Mouse (Mus musculus): Measurements from ENCODE around the gene Maml3. TPM values are rescaled to one million over a fixed set of nuclear protein-coding genes. Genes with fewer than 3 reads are reported as not detected.

The Maml3 gene
- polyA plus RNA-seq, 1 experiment from 2014 or later = 0.65 TPM

DNA sequence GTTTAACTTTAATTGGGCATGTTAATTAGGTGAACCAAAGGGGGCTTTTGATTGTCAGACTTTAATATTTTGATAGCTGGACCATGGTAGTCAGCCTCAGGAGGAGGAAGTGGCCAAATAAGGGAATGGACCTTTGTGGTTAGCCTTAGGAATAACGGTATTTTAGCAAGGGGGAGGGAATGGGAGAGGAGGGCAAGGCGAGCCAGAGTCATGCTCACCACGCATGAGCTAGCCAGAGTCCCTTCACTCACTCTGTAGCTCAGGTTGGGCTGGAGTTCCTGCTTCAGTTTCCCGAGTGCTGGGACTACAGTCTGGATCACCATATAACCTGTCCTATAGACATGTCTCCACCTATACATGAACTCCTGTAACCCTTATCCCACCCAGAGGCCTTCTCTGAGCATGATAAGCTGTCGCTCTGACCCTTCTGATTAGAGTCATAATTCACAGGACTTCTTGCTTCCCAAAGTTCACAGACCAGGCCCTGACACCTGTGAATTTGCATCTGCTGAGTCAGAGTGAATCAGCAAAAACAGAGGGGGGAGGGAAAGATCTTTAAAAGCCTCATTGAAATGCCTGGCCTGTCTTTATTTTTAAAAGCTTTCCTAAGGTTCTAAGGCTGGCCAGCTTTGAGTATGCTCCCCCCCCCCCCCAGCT, 434.3 kb downstream of the Maml3 start:
- H3K27ac ChIP-seq (ENCODE audit: low read depth) = peak overlapping the region; percentile 71
- TF ChIP-seq EP300 (IDR thresholded peaks at IDR 0.05; ENCODE audit: low read depth) = peak; percentile 89
- TF ChIP-seq CTCF (IDR thresholded peaks at IDR 0.05; ENCODE audit: low read depth) = no peak
- no peaks in the 10 kb centered on the region for H3K27me3 ChIP-seq (ENCODE audit: insufficient read depth, low read length)
- peak overlapping the region; percentile 32 for H3K4me2 ChIP-seq (ENCODE audit: low read depth, low read length)
- ATAC-seq = peak; percentile 82
- no peaks in the 10 kb centered on the region; the same call in 1 of the 2 replicates for H3K36me3 ChIP-seq (replicated peaks; ENCODE audit: insufficient read depth, low read length)
- DNase-seq = no peak
- H3K4me1 ChIP-seq (ENCODE audit: insufficient read depth) = peaks cover 34% of the 10 kb centered on the region
- no peak overlapping the region for H3K9ac ChIP-seq (replicated peaks)
- 41% methylated on average over 5 of the region's 5 CpGs for WGBS (ENCODE audit: insufficient replicate concordance)
- no peaks in the 10 kb centered on the region for H3K9me3 ChIP-seq (ENCODE audit: low read length)
- H3K4me3 ChIP-seq (ENCODE audit: low read depth, low read length) = no peak overlapping the region

DNA sequence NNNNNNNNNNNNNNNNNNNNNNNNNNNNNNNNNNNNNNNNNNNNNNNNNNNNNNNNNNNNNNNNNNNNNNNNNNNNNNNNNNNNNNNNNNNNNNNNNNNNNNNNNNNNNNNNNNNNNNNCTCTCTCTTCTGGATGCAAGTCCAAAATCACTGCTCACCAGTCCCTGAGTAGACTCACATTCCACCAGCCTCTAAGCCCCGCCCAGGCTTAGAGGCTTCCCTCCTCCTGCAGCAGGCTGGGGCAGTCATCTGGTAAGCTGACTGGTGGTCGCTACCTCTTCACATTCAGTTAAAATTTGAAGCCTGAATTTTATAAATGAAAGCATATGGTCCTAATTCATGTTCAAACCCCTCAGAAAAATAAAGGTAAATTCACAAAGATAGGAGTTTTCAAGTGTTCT, 436.3 kb downstream of the Maml3 start:
- no peak overlapping the region for H3K4me2 ChIP-seq (ENCODE audit: low read depth, low read length)
- no peak for ATAC-seq
- peaks cover 32% of the 10 kb centered on the region for H3K4me1 ChIP-seq (ENCODE audit: insufficient read depth)
- no peaks in the 10 kb centered on the region for H3K27me3 ChIP-seq (ENCODE audit: insufficient read depth, low read length)
- no peak overlapping the region for H3K4me3 ChIP-seq (ENCODE audit: low read depth, low read length)
- H3K9me3 ChIP-seq (ENCODE audit: low read length) = no peaks in the 10 kb centered on the region
- no peak overlapping the region for H3K27ac ChIP-seq (ENCODE audit: low read depth)
- no peak for DNase-seq
- no peak overlapping the region for H3K9ac ChIP-seq (replicated peaks)
- 69% methylated on average over 2 of the region's 2 CpGs for WGBS (ENCODE audit: insufficient replicate concordance)
- TF ChIP-seq CTCF (IDR thresholded peaks at IDR 0.05; ENCODE audit: low read depth) = no peak
- no peak for TF ChIP-seq EP300 (IDR thresholded peaks at IDR 0.05; ENCODE audit: low read depth)
- no peaks in the 10 kb centered on the region; the same call in none of the 2 replicates for H3K36me3 ChIP-seq (replicated peaks; ENCODE audit: insufficient read depth, low read length)

DNA sequence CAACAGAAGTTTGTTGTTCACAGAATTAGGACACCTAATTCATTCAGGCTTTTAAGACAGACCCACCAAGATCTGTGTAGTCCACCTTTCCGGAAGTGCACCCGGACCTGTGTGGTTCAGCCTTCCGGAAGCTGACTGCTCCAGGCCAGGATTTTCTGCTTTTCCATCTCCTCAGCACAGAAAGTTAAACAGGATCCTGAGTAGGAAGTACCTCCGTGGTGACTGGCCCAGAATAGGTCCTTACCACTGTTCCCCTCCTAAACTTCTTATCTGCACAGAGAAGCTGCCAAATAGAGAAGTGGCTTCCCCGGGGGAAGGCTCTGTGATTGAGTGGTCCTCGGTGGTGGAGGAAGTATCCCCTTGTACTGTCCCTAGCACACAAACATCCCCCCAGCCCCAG, 442.3 kb downstream of the Maml3 start:
- WGBS (ENCODE audit: insufficient replicate concordance) = 6% methylated on average over 6 of the region's 6 CpGs
- no peaks in the 10 kb centered on the region for H3K27me3 ChIP-seq (ENCODE audit: insufficient read depth, low read length)
- H3K9me3 ChIP-seq (ENCODE audit: low read length) = no peaks in the 10 kb centered on the region
- H3K4me2 ChIP-seq (ENCODE audit: low read depth, low read length) = peak overlapping the region; percentile 60
- no peak for TF ChIP-seq CTCF (IDR thresholded peaks at IDR 0.05; ENCODE audit: low read depth)
- TF ChIP-seq EP300 (IDR thresholded peaks at IDR 0.05; ENCODE audit: low read depth) = no peak
- H3K36me3 ChIP-seq (replicated peaks; ENCODE audit: insufficient read depth, low read length) = no peaks in the 10 kb centered on the region; the same call in 1 of the 2 replicates
- H3K4me1 ChIP-seq (ENCODE audit: insufficient read depth) = peaks cover 34% of the 10 kb centered on the region
- DNase-seq (peak; percentile 29), ATAC-seq (no peak)
- peak overlapping the region; percentile 38 for H3K4me3 ChIP-seq (ENCODE audit: low read depth, low read length)
- H3K9ac ChIP-seq (replicated peaks) = 0 out of 2 replicates have a peak overlapping the region, but pooled peaks have one; percentile 3
- H3K27ac ChIP-seq (ENCODE audit: low read depth) = peak overlapping the region; percentile 76

DNA sequence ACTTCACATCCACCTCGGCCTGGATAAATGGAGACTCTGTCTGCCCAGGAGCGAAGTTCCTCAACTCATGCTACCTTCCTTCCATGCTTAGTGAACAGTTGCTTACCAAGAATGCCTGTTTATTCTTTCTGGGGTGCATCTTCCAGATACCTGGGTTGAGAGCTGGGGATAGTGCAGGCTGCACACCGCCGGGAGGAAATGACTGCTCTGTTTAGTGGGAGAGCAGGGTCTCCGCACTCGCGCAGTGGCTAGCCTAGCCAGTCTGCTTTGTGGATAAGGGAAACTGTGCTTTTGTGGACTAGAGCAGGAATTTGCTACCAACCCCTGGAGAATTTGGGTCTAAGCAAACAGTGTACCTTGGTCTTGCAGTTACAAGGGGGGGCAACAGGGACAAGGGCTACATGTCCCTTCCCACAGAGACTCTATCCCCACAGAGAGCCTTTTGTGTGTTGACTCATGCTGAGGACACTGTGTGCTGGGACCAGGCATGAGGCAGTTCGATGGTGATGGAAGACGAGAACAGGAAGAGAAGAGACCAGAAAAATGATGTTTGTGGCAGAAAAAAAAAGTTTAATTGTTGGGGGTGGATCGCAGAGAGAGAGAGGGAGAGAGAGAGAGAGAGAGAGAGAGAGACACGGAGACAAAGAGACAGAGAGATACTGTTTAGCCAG, 442.9 kb downstream of the Maml3 start:
- ATAC-seq (no peak), DNase-seq (no peak)
- H3K27ac ChIP-seq (ENCODE audit: low read depth) = peak overlapping the region; percentile 76
- 27% methylated on average over 11 of the region's 11 CpGs for WGBS (ENCODE audit: insufficient replicate concordance)
- peaks cover 34% of the 10 kb centered on the region for H3K4me1 ChIP-seq (ENCODE audit: insufficient read depth)
- peak overlapping the region; percentile 38 for H3K4me3 ChIP-seq (ENCODE audit: low read depth, low read length)
- H3K36me3 ChIP-seq (replicated peaks; ENCODE audit: insufficient read depth, low read length) = no peaks in the 10 kb centered on the region; the same call in 1 of the 2 replicates
- H3K4me2 ChIP-seq (ENCODE audit: low read depth, low read length) = peak overlapping the region; percentile 60
- H3K9ac ChIP-seq (replicated peaks) = peak overlapping the region; percentile 60; the same call in 1 of the 2 replicates
- TF ChIP-seq CTCF (IDR thresholded peaks at IDR 0.05; ENCODE audit: low read depth) = no peak
- no peak for TF ChIP-seq EP300 (IDR thresholded peaks at IDR 0.05; ENCODE audit: low read depth)
- no peaks in the 10 kb centered on the region for H3K9me3 ChIP-seq (ENCODE audit: low read length)
- no peaks in the 10 kb centered on the region for H3K27me3 ChIP-seq (ENCODE audit: insufficient read depth, low read length)

DNA sequence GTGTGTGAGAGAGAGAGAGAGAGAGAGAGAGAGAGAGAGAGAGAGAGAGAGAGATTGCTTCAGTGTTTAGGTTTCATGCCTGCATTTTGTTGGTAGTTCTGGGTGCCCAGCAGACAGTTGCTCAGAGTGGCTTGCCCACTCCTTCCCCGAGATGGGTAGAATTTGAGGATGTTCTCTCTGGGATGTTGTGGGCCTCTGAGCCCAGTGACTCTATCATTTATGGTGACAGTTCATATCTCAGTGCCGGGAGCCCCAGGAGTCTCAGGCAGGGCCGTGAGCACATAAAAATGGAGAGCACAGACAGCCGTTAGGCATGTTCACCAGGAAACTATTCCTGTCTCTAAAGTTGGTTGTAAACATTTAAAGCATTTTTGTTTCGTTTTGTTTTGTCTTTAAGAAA, 443.5 kb downstream of the Maml3 start:
- Histone ChIP-seq H3K27ac (ENCODE audit: low read depth) (peak overlapping the region; percentile 76), H3K4me1 (ENCODE audit: insufficient read depth) (peaks cover 34% of the 10 kb centered on the region), H3K27me3 (ENCODE audit: insufficient read depth, low read length) (no peaks in the 10 kb centered on the region), H3K9me3 (ENCODE audit: low read length) (no peaks in the 10 kb centered on the region), H3K4me3 (ENCODE audit: low read depth, low read length) (peak overlapping the region; percentile 38), H3K9ac (replicated peaks) (peak overlapping the region; percentile 60), H3K36me3 (replicated peaks; ENCODE audit: insufficient read depth, low read length) (no peaks in the 10 kb centered on the region; the same call in 1 of the 2 replicates), H3K4me2 (ENCODE audit: low read depth, low read length) (peak overlapping the region; percentile 60)
- WGBS (ENCODE audit: insufficient replicate concordance) = 19% methylated on average over 5 of the region's 5 CpGs
- TF ChIP-seq CTCF (IDR thresholded peaks at IDR 0.05; ENCODE audit: low read depth) = no peak
- no peak for TF ChIP-seq EP300 (IDR thresholded peaks at IDR 0.05; ENCODE audit: low read depth)
- ATAC-seq = no peak
- no peak for DNase-seq

DNA sequence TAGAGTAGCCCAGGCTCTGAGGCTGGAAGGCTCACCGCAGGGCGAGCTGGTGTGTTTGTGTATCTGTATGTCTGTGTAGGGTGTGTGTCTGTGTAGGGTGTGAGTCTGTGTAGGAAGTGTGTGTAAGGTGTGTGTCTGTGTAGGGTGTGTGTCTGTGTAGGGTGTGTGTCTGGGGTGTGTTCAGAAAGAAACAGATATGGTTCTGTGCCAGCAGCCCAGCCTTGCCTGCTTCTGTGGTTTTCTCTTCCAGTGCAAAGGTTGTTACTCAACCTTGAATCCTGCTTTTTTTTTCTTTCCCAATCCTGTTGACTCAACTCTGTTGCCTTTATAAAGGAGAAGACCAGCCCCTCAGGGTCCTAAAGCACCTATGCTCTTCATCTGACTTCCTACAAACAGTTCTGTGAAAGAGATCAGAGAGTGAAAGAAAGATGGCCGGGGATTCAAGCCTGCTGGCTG, 444.0 kb downstream of the Maml3 start:
- Histone ChIP-seq H3K9me3 (ENCODE audit: low read length) (no peaks in the 10 kb centered on the region), H3K4me1 (ENCODE audit: insufficient read depth) (peaks cover 34% of the 10 kb centered on the region), H3K4me2 (ENCODE audit: low read depth, low read length) (peak overlapping the region; percentile 60), H3K36me3 (replicated peaks; ENCODE audit: insufficient read depth, low read length) (no peaks in the 10 kb centered on the region; the same call in 1 of the 2 replicates), H3K9ac (replicated peaks) (peak overlapping the region; percentile 60), H3K4me3 (ENCODE audit: low read depth, low read length) (peak overlapping the region; percentile 38), H3K27ac (ENCODE audit: low read depth) (peak overlapping the region; percentile 76), H3K27me3 (ENCODE audit: insufficient read depth, low read length) (no peaks in the 10 kb centered on the region)
- 50% methylated on average over 3 of the region's 3 CpGs for WGBS (ENCODE audit: insufficient replicate concordance)
- DNase-seq = peak; percentile 44
- peak; percentile 86 for ATAC-seq
- no peak for TF ChIP-seq EP300 (IDR thresholded peaks at IDR 0.05; ENCODE audit: low read depth)
- TF ChIP-seq CTCF (IDR thresholded peaks at IDR 0.05; ENCODE audit: low read depth) = no peak
